Mouse (Mus musculus) ES-E14 (cell line): ENCODE measurements around the gene Lamc2. TPM values are rescaled to one million over a fixed set of nuclear protein-coding genes. Genes with fewer than 3 reads are reported as not detected.

ENCODE experiments used
- DNase-seq: peaks from one replicate; pipeline ENCODE4 v3.0.0-alpha.2; 2013; ENCODE audit warnings: low read depth, low spot score
- H3K27ac ChIP-seq: 2 replicates; pipeline ENCODE4 v1.5.1; 2012; ENCODE audit warnings: low read depth, mild to moderate bottlenecking, low read length, moderate library complexity, mixed read lengths; ENCODE audit not compliant: poor library complexity, insufficient read depth, severe bottlenecking
- H3K36me3 ChIP-seq: 2 replicates; pipeline ENCODE4 v1.6.1; 2012; ENCODE audit warnings: mild to moderate bottlenecking, low read length, moderate library complexity, mixed read lengths; ENCODE audit not compliant: control insufficient read depth, poor library complexity, insufficient read depth, severe bottlenecking
- H3K4me1 ChIP-seq, 2 experiments: fragments of 150-350 bp in 1 of 2; sonication (generic) in 1 of 2; 2 replicates each; pipeline ENCODE4 v1.6.1; 2012; ENCODE audit warnings: low read length in 2 of 2, mild to moderate bottlenecking in 1 of 2, mixed read lengths in 1 of 2; ENCODE audit not compliant: control insufficient read depth in 2 of 2, insufficient read depth in 2 of 2, poor library complexity in 1 of 2
- H3K4me3 ChIP-seq, 2 experiments: fragments of 150-350 bp in 1 of 2; sonication (generic) in 1 of 2; 2 replicates each; pipeline ENCODE4 v1.5.1; 2012; ENCODE audit warnings: low read length in 2 of 2, low read depth in 1 of 2, mild to moderate bottlenecking in 1 of 2, mixed read lengths in 1 of 2; ENCODE audit not compliant: insufficient read depth in 1 of 2, poor library complexity in 1 of 2, severe bottlenecking in 1 of 2
- H3K9ac ChIP-seq: 2 replicates; pipeline ENCODE4 v1.6.1; 2012; ENCODE audit warnings: low read depth, mild to moderate bottlenecking, low read length, mixed read lengths; ENCODE audit not compliant: poor library complexity, insufficient read depth, severe bottlenecking
- H3K9me3 ChIP-seq: fragments of 150-350 bp; sonication (generic); 2 replicates; pipeline ENCODE4 v1.6.1; 2012; ENCODE audit warnings: low read depth, mild to moderate bottlenecking, low read length; ENCODE audit not compliant: control insufficient read depth, insufficient read depth
- CHD2 ChIP-seq: IDR thresholded peaks from 2 replicates; pipeline ENCODE4 v1.6.1; 2014; ENCODE audit warnings: mild to moderate bottlenecking, low read depth, low read length, inconsistent platforms
- HCFC1 ChIP-seq: IDR thresholded peaks from 2 replicates; pipeline ENCODE4 v1.6.1; 2012; ENCODE audit warnings: low read length, inconsistent platforms, borderline replicate concordance; ENCODE audit not compliant: insufficient read depth
- MAFK ChIP-seq: IDR thresholded peaks from 2 replicates; pipeline ENCODE4 v1.6.1; 2014; ENCODE audit warnings: mild to moderate bottlenecking, low read depth, low read length, inconsistent platforms; ENCODE audit not compliant: insufficient read depth
- ZC3H11A ChIP-seq: IDR thresholded peaks from 2 replicates; pipeline ENCODE4 v1.6.1; 2012; ENCODE audit warnings: low read depth, mild to moderate bottlenecking, inconsistent platforms, low read length, borderline replicate concordance
- ZNF384 ChIP-seq: IDR thresholded peaks from 2 replicates; pipeline ENCODE4 v1.6.1; 2012; ENCODE audit warnings: low read depth, low read length, inconsistent platforms
- in situ Hi-C, 2 experiments: fragments of 600-800 bp; cut with MboI; formaldehyde crosslinking; loops; one replicate each; pipeline ENCODE4 v1.15.1; 2025; ENCODE audit warnings: low sequenced_read_pairs in 2 of 2, inconsistent platforms in 1 of 2; ENCODE audit not compliant: unreplicated experiment in 2 of 2
- total RNA-seq: library from RNA; depleted of rRNA; stranded (reverse); fragments of 300-350 nt; gene quantifications from 2 replicates; pipeline ENCODE4 v1.2.3, GENCODE M21; 2012

The Lamc2 gene
- total RNA-seq, 1 experiment: 24.3 TPM

DNA sequence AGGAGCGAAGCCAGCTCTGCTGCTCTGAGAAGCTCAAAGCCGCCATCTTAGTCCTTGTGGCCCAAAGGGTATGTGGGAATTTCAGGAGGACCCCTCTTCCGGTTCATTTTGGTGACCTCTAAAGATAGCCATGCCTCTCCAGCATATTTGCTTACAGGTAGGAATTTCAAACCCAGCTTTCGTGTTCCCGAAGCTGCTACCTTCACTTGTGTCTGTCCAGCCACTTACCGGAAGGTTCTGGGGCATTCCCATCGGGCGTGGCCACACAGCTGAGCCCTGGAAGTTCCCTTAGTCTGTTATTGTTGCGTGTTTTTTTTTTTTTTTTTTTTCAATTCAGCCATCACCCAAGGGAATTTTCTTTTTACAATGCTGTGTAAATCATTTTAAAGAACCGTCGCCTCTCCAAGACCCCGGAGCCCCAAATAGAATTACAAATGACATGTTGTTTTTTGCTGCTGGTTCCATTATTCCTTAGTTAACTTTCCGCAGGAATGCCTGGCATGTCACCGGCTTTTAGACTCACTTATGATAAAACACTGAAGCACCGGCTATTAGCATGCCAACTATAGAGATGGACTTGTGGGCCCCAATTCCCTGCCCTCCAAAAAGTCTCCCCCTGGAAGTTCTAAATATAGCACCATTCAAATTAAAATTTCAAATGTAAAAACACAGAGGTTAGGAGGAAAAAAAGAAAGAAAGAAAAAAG is 5.1 kb upstream of the Lamc2 start:
- Histone ChIP-seq H3K27ac (no peak overlapping the region), H3K4me1 (peaks cover 10 to 11% of the 10 kb centered on the region in 2 experiments; a peak in 3 of 4 replicates), H3K9me3 (no peaks in the 10 kb centered on the region), H3K36me3 (no peaks in the 10 kb centered on the region), H3K9ac (no peak overlapping the region), H3K4me3 (no peak overlapping the region)
- TF ChIP-seq HCFC1 (no peak), CHD2 (no peak), ZNF384 (peak; percentile 60; the same call in 1 of the 2 replicates)
- in situ Hi-C loops: no loop called here
- no peak for DNase-seq

- Histone ChIP-seq H3K36me3 (no peaks in the 10 kb centered on the region), H3K9ac (no peak overlapping the region), H3K4me3 (no peak overlapping the region), H3K4me1 (peaks cover 9 to 12% of the 10 kb centered on the region in 2 experiments; a peak in 3 of 4 replicates), H3K9me3 (no peaks in the 10 kb centered on the region), H3K27ac (no peak overlapping the region)
- DNase-seq: no peak
- in situ Hi-C loops: no loop called here
- no peak for TF ChIP-seq MAFK
- no peak for TF ChIP-seq ZC3H11A
- TF ChIP-seq ZNF384: no peak
- TF ChIP-seq CHD2: no peak
- no peak for TF ChIP-seq HCFC1
Measured at GRCm38 (mm10) chr1:153188081-153188480, 1.8 kb upstream of the Lamc2 start.

- H3K4me1 ChIP-seq: no peaks in the 10 kb centered on the region
- no peak overlapping the region for H3K9ac ChIP-seq
- H3K4me3 ChIP-seq: no peak overlapping the region
- no peaks in the 10 kb centered on the region for H3K9me3 ChIP-seq
- no peak for DNase-seq
- no peaks in the 10 kb centered on the region for H3K36me3 ChIP-seq
- in situ Hi-C loops: no loop called here
- H3K27ac ChIP-seq: no peak overlapping the region
- no peak for TF ChIP-seq HCFC1
- no peak for TF ChIP-seq ZC3H11A
- no peak for TF ChIP-seq MAFK
- TF ChIP-seq CHD2: no peak
- TF ChIP-seq ZNF384: no peak
Measured at GRCm38 (mm10) chr1:153180586-153181289, 5.5 kb downstream of the Lamc2 start.

DNA sequence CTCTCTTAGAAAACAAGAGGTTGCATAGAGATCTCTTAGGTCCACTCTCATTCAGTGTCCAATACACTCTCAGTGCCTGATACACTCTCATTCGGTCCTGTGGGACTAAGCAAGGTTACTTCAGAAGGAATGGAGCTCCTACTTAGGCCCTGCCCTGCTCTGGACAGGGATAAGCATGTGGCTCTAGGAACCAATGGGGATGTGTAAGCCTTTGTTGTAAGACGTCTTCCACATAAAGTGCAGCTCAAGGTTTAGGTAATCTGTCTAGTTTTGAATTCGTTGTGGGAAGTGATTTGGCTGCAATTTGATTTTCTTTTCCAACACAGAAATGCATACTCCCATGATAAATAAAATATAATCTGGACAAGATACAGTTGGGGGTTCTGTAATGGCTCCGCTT is 6.1 kb downstream of the Lamc2 start:
- Histone ChIP-seq H3K9me3 (no peaks in the 10 kb centered on the region), H3K36me3 (no peaks in the 10 kb centered on the region), H3K9ac (no peak overlapping the region), H3K4me3 (no peak overlapping the region), H3K4me1 (no peaks in the 10 kb centered on the region), H3K27ac (no peak overlapping the region)
- TF ChIP-seq ZNF384 (no peak), MAFK (no peak), HCFC1 (no peak), ZC3H11A (no peak), CHD2 (no peak)
- in situ Hi-C loops: no loop called here
- DNase-seq: no peak
